Mouse (Mus musculus): ENCODE results near the gene Gm47996. TPM values are rescaled to one million over a fixed set of nuclear protein-coding genes. Genes with fewer than 3 reads are reported as not detected.

Gene Gm47996
- polyA plus RNA-seq, 1 experiment from 2014 or later = not detected

Other genes with a start within 250 kb of the Gm47996 start
- gene Hmcn1, start 216.7 kb upstream of the Gm47996 start, polyA plus RNA-seq (2016; fragmentation: Nextera tagmentation; extraction: Ambion mirVana) = 9.1 and 10.5 TPM in 2 replicates
- gene Gm47985, start 27.6 kb upstream of the Gm47996 start, polyA plus RNA-seq (2016; fragmentation: Nextera tagmentation; extraction: Ambion mirVana) = 0.27 and 0.41 TPM in 2 replicates
- gene Gm8947, start 17.8 kb upstream of the Gm47996 start, polyA plus RNA-seq (2016; fragmentation: Nextera tagmentation; extraction: Ambion mirVana) = 0.14 and 0.42 TPM in 2 replicates
- not detected in 2 replicates for gene Gm47995, start 11.7 kb upstream of the Gm47996 start, polyA plus RNA-seq (2016; fragmentation: Nextera tagmentation; extraction: Ambion mirVana)
- gene 3110040M04Rik, start 6.0 kb upstream of the Gm47996 start, polyA plus RNA-seq (2016; fragmentation: Nextera tagmentation; extraction: Ambion mirVana) = not detected in 2 replicates
- gene Ivns1abp, start 134.3 kb downstream of the Gm47996 start, polyA plus RNA-seq (2016; fragmentation: Nextera tagmentation; extraction: Ambion mirVana) = 442 and 458 TPM in 2 replicates
- 18.0 and 18.9 TPM in 2 replicates for gene Swt1, start 218.3 kb downstream of the Gm47996 start, polyA plus RNA-seq (2016; fragmentation: Nextera tagmentation; extraction: Ambion mirVana)
- gene Trmt1l, start 218.4 kb downstream of the Gm47996 start, polyA plus RNA-seq (2016; fragmentation: Nextera tagmentation; extraction: Ambion mirVana) = 46.7 and 47.3 TPM in 2 replicates